Mouse (Mus musculus) ES-Bruce4 (cell line): ENCODE measurements around the gene Ush2a.

Source experiments
- CTCF ChIP-seq: IDR thresholded peaks from one replicate; pipeline ENCODE4 v1.8.1; 2011; ENCODE audit warnings: low read depth, low read length
- EP300 ChIP-seq: IDR thresholded peaks from 2 replicates; pipeline ENCODE4 v1.6.1; 2011; ENCODE audit warnings: low read depth, low read length; ENCODE audit not compliant: insufficient read depth
- POLR2A ChIP-seq: IDR thresholded peaks from one replicate; pipeline ENCODE4 v1.8.1; 2011; ENCODE audit warnings: low read length; ENCODE audit not compliant: insufficient read depth

DNA sequence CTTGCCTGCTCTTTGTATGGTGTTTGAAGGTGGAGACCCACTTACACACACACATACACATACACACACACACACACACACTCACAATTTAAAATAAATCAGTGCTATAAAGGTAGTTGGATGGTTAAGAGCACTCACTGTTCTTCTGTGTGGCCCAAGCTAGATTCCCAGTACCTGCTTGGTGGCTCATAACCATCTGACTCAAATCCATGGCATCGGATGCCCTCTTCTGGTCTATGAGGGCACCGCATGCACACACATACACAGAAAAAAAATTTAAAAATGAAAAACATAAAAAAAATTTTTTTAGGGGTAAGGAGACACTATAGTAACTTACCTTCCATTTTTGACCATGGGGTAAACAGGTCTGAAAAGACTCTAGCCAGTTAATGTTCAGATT lies 593.2 kb downstream of the Ush2a start:
- TF ChIP-seq CTCF (peak; percentile 6), POLR2A (no peak), EP300 (no peak)
